In genomic region chr1:69759544-69759943, GRCm38 (mm10) we compare ENCODE assay signal across 8 mouse cellular contexts.
DNase-seq lines count a peak whose midpoint lies in the region; ATAC-seq lines count a peak whose summit lies in the region.

No protein-coding gene starts in this region.

- H3K4me3 ChIP-seq in hindbrain, embryonic 15.5 days: no peak overlapping the region
- no peak overlapping the region for H3K4me3 ChIP-seq in hindbrain, embryonic 10.5 days
- no peak overlapping the region for H3K4me3 ChIP-seq in embryonic facial prominence, embryonic 14.5 days (ENCODE audit: low read depth, low read length)

- no peak overlapping the region for H3K27ac ChIP-seq in hindbrain, embryonic 15.5 days (replicated peaks)
- no peak overlapping the region for H3K27ac ChIP-seq in hindbrain, embryonic 10.5 days
- H3K27ac ChIP-seq in embryonic facial prominence, embryonic 14.5 days (replicated peaks; ENCODE audit: low read depth, low read length): no peak overlapping the region

- H3K36me3 ChIP-seq in hindbrain, embryonic 15.5 days: no peaks in the 10 kb centered on the region
- H3K36me3 ChIP-seq in hindbrain, embryonic 10.5 days: no peaks in the 10 kb centered on the region
- no peaks in the 10 kb centered on the region for H3K36me3 ChIP-seq in embryonic facial prominence, embryonic 14.5 days (ENCODE audit: control insufficient read depth, insufficient read depth, low read length)

- peak overlapping the region; percentile 30; the same call in 1 of the 2 replicates for H3K4me2 ChIP-seq in hindbrain, embryonic 15.5 days
- peak overlapping the region; percentile 43 for H3K4me2 ChIP-seq in embryonic facial prominence, embryonic 14.5 days (ENCODE audit: low read depth, low read length)

- WGBS in hindbrain, embryonic 15.5 days: 66% methylated on average over 13 of the region's 13 CpGs
- 77% methylated on average over 13 of the region's 13 CpGs for WGBS in hindbrain, embryonic 10.5 days
- 52% methylated on average over 13 of the region's 13 CpGs for WGBS in embryonic facial prominence, embryonic 14.5 days

- no peaks in the 10 kb centered on the region for H3K9me3 ChIP-seq in hindbrain, embryonic 15.5 days
- no peaks in the 10 kb centered on the region for H3K9me3 ChIP-seq in hindbrain, embryonic 10.5 days
- H3K9me3 ChIP-seq in embryonic facial prominence, embryonic 14.5 days (ENCODE audit: control insufficient read depth, low read length): no peaks in the 10 kb centered on the region

- no peaks in the 10 kb centered on the region for H3K4me1 ChIP-seq in hindbrain, embryonic 15.5 days (replicated peaks)
- no peaks in the 10 kb centered on the region for H3K4me1 ChIP-seq in hindbrain, embryonic 10.5 days (replicated peaks)
- 0 out of 2 replicates have a peak, but pooled peaks cover 5% of the 10 kb centered on the region for H3K4me1 ChIP-seq in embryonic facial prominence, embryonic 14.5 days (ENCODE audit: control insufficient read depth, insufficient read depth, low read length)

- no peak for ATAC-seq in hindbrain, embryonic 15.5 days (ENCODE audit: low FRiP score, low read depth)
- ATAC-seq in embryonic facial prominence, embryonic 14.5 days (ENCODE audit: low read depth): peak; percentile 26; the same call in 1 of the 2 replicates
- peak; percentile 50; the same call in 1 of the 2 replicates for ATAC-seq in monocyte, adult 5-6 weeks (replicated peaks; ENCODE audit: insufficient number of reproducible peaks, low FRiP score, low TSS enrichment, poor library complexity, severe bottlenecking)

- DNase-seq in hindbrain, embryonic 10.5 days (ENCODE audit: low spot score): no peak
- peak; percentile 31 to 49 for DNase-seq in CD8-positive naive resting alpha-beta T cell, adult 2 months (ENCODE audit: low read depth in 2 of 2, low spot score in 2 of 2)
- DNase-seq in embryonic facial prominence, embryonic 14.5 days (ENCODE audit: low spot score): peak; percentile 61
- DNase-seq in adipocyte (ENCODE audit: low spot score): no peak
- no peak for DNase-seq in kidney, postnatal 25 days
- no peak for DNase-seq in gastrocnemius, postnatal 4 days (ENCODE audit: low spot score in 2 of 2)

- no peaks in the 10 kb centered on the region for H3K27me3 ChIP-seq in hindbrain, embryonic 15.5 days
- no peaks in the 10 kb centered on the region for H3K27me3 ChIP-seq in hindbrain, embryonic 10.5 days (ENCODE audit: insufficient read depth, poor library complexity, severe bottlenecking)
- H3K27me3 ChIP-seq in embryonic facial prominence, embryonic 14.5 days (replicated peaks; ENCODE audit: control insufficient read depth, insufficient read depth, low read length): no peaks in the 10 kb centered on the region

- H3K9ac ChIP-seq in hindbrain, embryonic 15.5 days: no peak overlapping the region
- no peak overlapping the region for H3K9ac ChIP-seq in embryonic facial prominence, embryonic 14.5 days (ENCODE audit: low read depth, low read length)

Comparison
In these comparisons a context has a peak if more than half of its experiments do, and no peak if none do; other contexts are left out.
1. DNase-seq: peak in CD8-positive naive resting alpha-beta T cell, adult 2 months (2 of 2) and embryonic facial prominence, embryonic 14.5 days (single experiment); none in hindbrain, embryonic 10.5 days (single experiment), adipocyte (single experiment), kidney, postnatal 25 days (0 of 2) and gastrocnemius, postnatal 4 days (0 of 2).